Mouse (Mus musculus) adrenal gland, postnatal 25 days (tissue): Measurements from ENCODE around the gene Ltbr. TPM values are rescaled to one million over a fixed set of nuclear protein-coding genes. Genes with fewer than 3 reads are reported as not detected.
A peak's percentile ranks its signal among the peaks of the same experiment; 100 is the strongest.
"Not testable (repeated sequence)": the region's sequence is repeated elsewhere in the genome, so short reads cannot be mapped to it uniquely, and the experiment has no call there.

ENCODE experiments used
- DNase-seq: peaks from one replicate; pipeline ENCODE4 v3.0.0; 2021; ENCODE audit warnings: mixed read lengths
- total RNA-seq: library from RNA; stranded (reverse); gene quantifications from 2 replicates; pipeline ENCODE4 v1.2.3, GENCODE M21; 2021

Ltbr gene
- total RNA-seq, 1 experiment from 2014 or later: 91.8 TPM

GRCm38 (mm10) chr6:125272228-125272785 is 41.4 kb downstream of the Ltbr start:
- DNase-seq: no peak

DNA sequence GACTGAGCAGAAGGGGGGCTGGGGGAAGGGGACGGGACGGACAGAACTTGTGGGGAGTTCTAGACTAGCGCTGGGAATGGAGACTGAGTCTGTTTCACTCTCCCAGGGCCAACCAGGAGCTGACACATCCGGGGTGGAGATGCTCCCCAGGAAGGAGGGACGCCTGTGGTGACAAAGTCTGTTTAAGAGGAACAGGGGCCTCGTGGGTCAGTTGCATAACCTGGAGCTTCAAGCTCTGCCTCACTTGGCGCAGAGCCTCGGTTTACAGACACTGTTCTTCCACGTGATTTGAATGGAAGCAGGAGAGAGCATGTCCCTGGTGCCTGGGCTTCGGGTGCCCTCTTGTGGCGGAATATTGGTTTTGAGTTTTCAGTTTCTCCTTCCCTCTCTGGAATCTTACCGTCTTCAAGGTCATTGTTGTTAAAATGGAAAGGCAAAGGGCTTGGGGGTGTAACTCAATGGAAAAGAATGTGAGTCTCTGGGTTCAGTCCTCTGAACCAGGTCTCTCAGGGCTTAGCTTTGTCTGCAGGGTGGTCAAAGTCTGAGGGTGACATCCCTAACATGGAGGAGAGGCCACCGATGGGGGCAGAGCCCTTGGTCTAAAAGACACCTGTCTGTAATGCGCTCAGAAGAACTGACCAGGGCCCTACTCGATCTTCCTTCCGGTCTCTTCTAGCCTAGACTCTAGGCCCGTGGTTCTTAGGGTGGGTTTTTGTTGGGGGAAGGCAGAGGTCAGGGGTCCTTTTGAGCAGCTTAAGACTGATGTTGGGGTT is 42.0 kb downstream of the Ltbr start:
- peak; percentile 91 for DNase-seq

DNA sequence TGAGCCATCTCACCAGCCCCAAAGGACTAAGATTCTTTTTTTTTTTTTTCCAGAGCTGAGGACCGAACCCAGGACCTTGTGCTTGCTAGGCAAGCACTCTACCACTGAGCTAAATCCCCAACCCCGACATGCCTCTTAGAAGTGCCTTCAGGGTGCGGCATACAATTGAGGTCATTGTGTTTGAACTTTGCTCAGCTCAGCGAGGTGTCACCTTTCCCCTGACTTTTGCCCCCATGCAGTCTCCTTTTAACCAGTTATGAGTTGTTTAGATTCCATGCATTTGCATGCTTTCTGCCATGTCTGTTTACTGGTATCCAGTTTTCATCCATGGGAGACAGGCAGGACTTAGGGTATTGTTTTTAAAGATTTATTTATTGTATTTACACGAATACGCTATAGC is 44.9 kb downstream of the Ltbr start:
- DNase-seq: no peak

GRCm38 (mm10) chr6:125267469-125267868 is 46.2 kb downstream of the Ltbr start:
- no peak for DNase-seq

GRCm38 (mm10) chr6:125266600-125266999 is 47.1 kb downstream of the Ltbr start:
- DNase-seq: not testable (repeated sequence)

GRCm38 (mm10) chr6:125266091-125266490 is 47.6 kb downstream of the Ltbr start:
- DNase-seq: no peak

GRCm38 (mm10) chr6:125265239-125265638 is 48.4 kb downstream of the Ltbr start:
- DNase-seq: no peak

- DNase-seq: no peak
Measured at GRCm38 (mm10) chr6:125264219-125264618, 49.5 kb downstream of the Ltbr start.

DNA sequence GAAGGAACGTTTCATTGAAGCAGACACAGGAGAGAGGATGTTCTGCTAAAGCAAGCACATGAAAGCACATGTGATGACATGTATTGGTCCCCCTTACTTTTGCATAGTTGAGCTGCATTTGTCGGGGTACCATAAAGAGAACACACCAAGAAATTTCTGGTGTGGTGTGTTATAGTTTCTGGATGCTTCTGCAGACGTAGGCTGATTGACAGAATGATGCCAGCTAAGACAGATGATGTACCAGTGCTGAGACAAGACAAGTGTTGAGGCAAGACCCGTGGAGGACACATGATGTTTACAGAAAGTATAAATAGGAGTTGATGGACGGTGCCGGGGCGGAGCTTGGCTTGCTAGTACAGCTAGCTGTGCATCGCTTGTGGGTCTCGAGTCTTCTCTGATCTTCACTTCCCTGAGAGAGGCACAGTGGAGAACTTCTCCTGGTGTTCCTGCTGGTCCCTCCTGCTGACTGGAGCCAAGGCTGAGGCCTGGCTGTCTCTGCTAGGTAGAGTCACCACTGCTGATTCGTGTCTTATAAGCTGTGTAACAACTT is 53.6 kb downstream of the Ltbr start:
- no peak for DNase-seq

Other genes with a start within 250 kb of the Ltbr start
- gene Lpar5, start 246.0 kb downstream of the Ltbr start, total RNA-seq: 0.36 TPM in 1 of 2 replicates, not detected in the other
- 175 and 203 TPM in 2 replicates for gene Chd4, start 217.9 kb downstream of the Ltbr start, total RNA-seq
- 36.2 and 44.0 TPM in 2 replicates for gene Nop2, start 182.0 kb downstream of the Ltbr start, total RNA-seq
- gene Iffo1, start 168.6 kb downstream of the Ltbr start, total RNA-seq: 27.8 and 43.8 TPM in 2 replicates
- 1,475 and 1,510 TPM in 2 replicates for gene Gapdh, start 147.4 kb downstream of the Ltbr start, total RNA-seq
- 35.6 and 48.3 TPM in 2 replicates for gene Ncapd2, start 122.2 kb downstream of the Ltbr start, total RNA-seq
- gene Mrpl51, start 122.1 kb downstream of the Ltbr start, total RNA-seq: 158 and 198 TPM in 2 replicates
- gene Vamp1, start 98.3 kb downstream of the Ltbr start, total RNA-seq: 81.4 and 102 TPM in 2 replicates
- 7.6 and 9.8 TPM in 2 replicates for gene Tapbpl, start 82.0 kb downstream of the Ltbr start, total RNA-seq
- gene Cd27, start 76.9 kb downstream of the Ltbr start, total RNA-seq: 0.79 TPM in 1 of 2 replicates, not detected in the other
- gene Tuba3a, start 27.8 kb downstream of the Ltbr start, total RNA-seq: not detected in 2 replicates
- gene Scnn1a, start 6.8 kb upstream of the Ltbr start, total RNA-seq: 1.6 and 1.9 TPM in 2 replicates
- 247 and 250 TPM in 2 replicates for gene Tnfrsf1a, start 35.5 kb upstream of the Ltbr start, total RNA-seq
- 0.30 and 0.38 TPM in 2 replicates for gene Plekhg6, start 66.9 kb upstream of the Ltbr start, total RNA-seq
- 113 and 128 TPM in 2 replicates for gene Cd9, start 180.9 kb upstream of the Ltbr start, total RNA-seq
- gene Vwf, start 232.9 kb upstream of the Ltbr start, total RNA-seq: 5.8 and 6.9 TPM in 2 replicates